ENCODE assay signal across 8 mouse cellular contexts in genomic region chr1:66861764-66862672, GRCm38 (mm10). TPM values are rescaled to one million over a fixed set of nuclear protein-coding genes. Genes with fewer than 3 reads are reported as not detected.
DNase-seq lines count a peak whose midpoint lies in the region; ATAC-seq and TF ChIP-seq lines count a peak whose summit lies in the region.

No protein-coding gene starts in this region.

- no peaks in the 10 kb centered on the region for H3K27me3 ChIP-seq in kidney, postnatal 0 days (ENCODE audit: insufficient read depth, low read length)
- H3K27me3 ChIP-seq in neural tube, embryonic 11.5 days (ENCODE audit: control insufficient read depth, insufficient read depth, low read length) = no peaks in the 10 kb centered on the region

- H3K27ac ChIP-seq in kidney, postnatal 0 days = peak overlapping the region; percentile 98
- H3K27ac ChIP-seq in neural tube, embryonic 11.5 days (ENCODE audit: low read depth, low read length) = no peak overlapping the region

- H3K4me1 ChIP-seq in kidney, postnatal 0 days (replicated peaks; ENCODE audit: insufficient read depth, low read length) = 0 out of 2 replicates have a peak, but pooled peaks cover 3% of the 10 kb centered on the region
- peaks cover 3% of the 10 kb centered on the region; the same call in 1 of the 2 replicates for H3K4me1 ChIP-seq in neural tube, embryonic 11.5 days (ENCODE audit: control insufficient read depth, insufficient read depth, low read length)

- H3K9me3 ChIP-seq in kidney, postnatal 0 days (replicated peaks; ENCODE audit: low read length) = no peaks in the 10 kb centered on the region
- no peaks in the 10 kb centered on the region for H3K9me3 ChIP-seq in neural tube, embryonic 11.5 days (ENCODE audit: control insufficient read depth, low read length)

- DNase-seq in adrenal gland, postnatal 25 days = peak; percentile 3
- DNase-seq in adrenal gland, adult 8-10 months = no peak
- peak; percentile 63 for DNase-seq in A20 (ENCODE audit: low read depth, low spot score)
- DNase-seq in kidney, postnatal 0 days (ENCODE audit: low spot score) = peak; percentile 49
- DNase-seq in neural tube, embryonic 11.5 days (ENCODE audit: low spot score) = no peak
- DNase-seq in spleen, postnatal 36 days (ENCODE audit: low spot score in 2 of 2) = no peak
- DNase-seq in right cerebral cortex, postnatal 14 days = no peak

- TF ChIP-seq CTCF in kidney, postnatal 0 days (IDR thresholded peaks at IDR 0.05; ENCODE audit: low read depth) = no peak

- no peaks in the 10 kb centered on the region for H3K36me3 ChIP-seq in kidney, postnatal 0 days (ENCODE audit: insufficient read depth, low read length)
- H3K36me3 ChIP-seq in neural tube, embryonic 11.5 days (ENCODE audit: control insufficient read depth, insufficient read depth, low read length) = no peaks in the 10 kb centered on the region

- peak overlapping the region; percentile 96 for H3K9ac ChIP-seq in kidney, postnatal 0 days (ENCODE audit: low read depth, low read length)
- H3K9ac ChIP-seq in neural tube, embryonic 11.5 days (ENCODE audit: low read length) = peak overlapping the region; percentile 82

- H3K4me2 ChIP-seq in kidney, postnatal 0 days (ENCODE audit: low read length) = peak overlapping the region; percentile 70
- peak overlapping the region; percentile 73 for H3K4me2 ChIP-seq in neural tube, embryonic 11.5 days (ENCODE audit: low read depth)

- WGBS in kidney, postnatal 0 days = 13% methylated on average over 14 of the region's 14 CpGs
- 20% methylated on average over 14 of the region's 14 CpGs for WGBS in neural tube, embryonic 11.5 days

- peak; percentile 54 for ATAC-seq in erythroblast, adult 5-6 weeks (replicated peaks; ENCODE audit: low FRiP score, poor library complexity, severe bottlenecking)
- ATAC-seq in kidney, postnatal 0 days (replicated peaks; ENCODE audit: low FRiP score, low read depth) = no peak
- peak; percentile 28; the same call in 1 of the 2 replicates for ATAC-seq in neural tube, embryonic 11.5 days (ENCODE audit: insufficient read depth, low FRiP score, low TSS enrichment)

- H3K4me3 ChIP-seq in kidney, postnatal 0 days (replicated peaks; ENCODE audit: low read depth, low read length) = peak overlapping the region; percentile 96
- H3K4me3 ChIP-seq in neural tube, embryonic 11.5 days (ENCODE audit: low read depth, low read length) = peak overlapping the region; percentile 88

RNA-seq across cellular contexts. Expression of gene Acadl, which starts 1.1 kb away (rescaled TPM):
- 444 and 484 TPM in 2 replicates for total RNA-seq in adrenal gland, postnatal 25 days (2021)
- total RNA-seq in adrenal gland, adult 8-10 months (2022) = 100 to 1,000 TPM; 240 to 411 (median 326) TPM
- total RNA-seq in erythroblast, adult 5-6 weeks (2015; ENCODE audit: low replicate concordance) = 33.6 and 43.2 TPM in 2 replicates
- 21.0 and 25.0 TPM in 2 replicates for total RNA-seq in erythroblast, adult 5-6 weeks (2017; ENCODE audit: low replicate concordance)
- polyA plus RNA-seq in kidney, postnatal 0 days (2015; fragmentation: Nextera tagmentation; extraction: Ambion mirVana) = 254 and 281 TPM in 2 replicates
- 56.3 and 59.0 TPM in 2 replicates for polyA plus RNA-seq in neural tube, embryonic 11.5 days (2014; fragmentation: Nextera tagmentation; extraction: Ambion mirVana)

RNA-seq across cellular contexts. Expression of gene Kansl1l, which starts 44.7 kb away (rescaled TPM):
- 25.5 and 26.3 TPM in 2 replicates for total RNA-seq in adrenal gland, postnatal 25 days (2021)
- 10 to 100 TPM; 15.2 to 28.9 (median 21.7) TPM for total RNA-seq in adrenal gland, adult 8-10 months (2022)
- total RNA-seq in erythroblast, adult 5-6 weeks (2015; ENCODE audit: low replicate concordance) = 13.0 and 14.6 TPM in 2 replicates
- 3.6 and 6.0 TPM in 2 replicates for total RNA-seq in erythroblast, adult 5-6 weeks (2017; ENCODE audit: low replicate concordance)
- 17.3 and 17.9 TPM in 2 replicates for polyA plus RNA-seq in kidney, postnatal 0 days (2015; fragmentation: Nextera tagmentation; extraction: Ambion mirVana)
- polyA plus RNA-seq in neural tube, embryonic 11.5 days (2014; fragmentation: Nextera tagmentation; extraction: Ambion mirVana) = 9.3 and 11.0 TPM in 2 replicates

Comparison
In these comparisons a context has a peak if more than half of its experiments do, and no peak if none do; other contexts are left out.
1. DNase-seq: peak in adrenal gland, postnatal 25 days (single experiment), A20 (single experiment) and kidney, postnatal 0 days (single experiment); none in adrenal gland, adult 8-10 months (single experiment), neural tube, embryonic 11.5 days (single experiment), spleen, postnatal 36 days (0 of 2) and right cerebral cortex, postnatal 14 days (single experiment).
2. RNA of gene Acadl, which starts 1.1 kb away (total RNA-seq): 444 to 484 TPM in adrenal gland, postnatal 25 days and 240 to 411 TPM in adrenal gland, adult 8-10 months; 21.0 to 43.2 TPM in erythroblast, adult 5-6 weeks; every median in the first group is over 4 times any median in the second.